Mouse (Mus musculus): Measurements from ENCODE around the gene Celf3.

DNA sequence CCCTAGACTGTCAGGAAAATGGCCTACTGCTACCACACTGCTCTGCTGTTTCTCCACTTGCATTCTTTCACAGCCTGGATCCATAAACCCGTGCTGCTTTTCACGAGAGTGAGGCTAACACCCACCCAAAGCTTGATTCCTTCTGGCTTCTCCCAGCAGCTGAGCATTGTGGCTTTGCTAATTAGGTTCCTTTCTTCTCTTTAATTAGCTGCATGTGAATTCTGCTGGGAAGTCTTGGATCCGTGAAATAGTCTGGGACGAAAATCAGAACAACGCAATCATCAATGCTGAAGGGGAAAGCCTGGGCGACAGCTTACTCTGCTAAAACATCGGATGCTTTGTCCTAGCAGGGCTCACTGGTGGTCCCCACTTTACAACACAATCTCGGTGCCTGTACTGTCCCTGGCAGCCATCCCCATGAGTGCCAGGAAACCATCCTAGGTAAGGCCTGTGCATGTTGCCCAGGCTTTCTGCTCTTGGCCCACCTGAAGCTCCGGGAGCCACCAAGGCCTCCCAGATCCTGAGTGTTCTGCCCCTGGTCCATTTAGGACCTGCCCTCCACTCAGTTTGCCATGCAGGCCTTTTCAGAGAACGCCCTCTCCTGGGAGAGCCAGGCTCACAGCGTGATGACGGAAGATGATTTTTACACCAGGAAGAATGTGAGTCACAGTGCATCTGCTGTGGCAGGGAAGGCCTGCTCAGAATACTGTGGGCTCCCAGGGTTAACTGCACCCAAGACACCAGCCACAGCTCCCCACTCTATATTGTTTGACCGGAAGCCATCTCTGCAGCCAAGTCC, 12.3 kb upstream of the Celf3 start:
- no peak for TF ChIP-seq CTCF (IDR thresholded peaks at IDR 0.05)
- TF ChIP-seq EP300 (IDR thresholded peaks at IDR 0.05) = no peak
